Mouse (Mus musculus) megakaryocyte, embryonic 14.5 days (primary cell): ENCODE results near the gene Adamts14. TPM values are rescaled to one million over a fixed set of nuclear protein-coding genes. Genes with fewer than 3 reads are reported as not detected.

Experiments used
- H3K27me3 ChIP-seq: replicated peaks from 2 replicates; pipeline ENCODE3; 2012; ENCODE audit warnings: inconsistent platforms
- H3K36me3 ChIP-seq: replicated peaks from 2 replicates; pipeline ENCODE3; 2012; ENCODE audit warnings: low read length, inconsistent platforms, mixed read lengths
- H3K4me1 ChIP-seq: 2 replicates; pipeline ENCODE4 v1.6.1; 2012; ENCODE audit warnings: inconsistent platforms
- H3K4me3 ChIP-seq: replicated peaks from 2 replicates; pipeline ENCODE3; 2012; ENCODE audit warnings: moderate library complexity, mild to moderate bottlenecking, inconsistent platforms
- H3K9me3 ChIP-seq: 2 replicates; pipeline ENCODE4 v1.6.1; 2012; ENCODE audit warnings: inconsistent platforms
- FLI1 ChIP-seq: IDR thresholded peaks from 2 replicates; pipeline ENCODE4 v1.6.1; 2012; ENCODE audit warnings: low read length, inconsistent platforms, mixed read lengths
- GATA1 ChIP-seq: IDR thresholded peaks from 3 replicates; pipeline ENCODE4 v1.6.1; 2012; ENCODE audit warnings: mixed read lengths, low read length, inconsistent platforms, borderline replicate concordance
- polyA plus RNA-seq: library from polyadenylated mRNA; stranded (reverse); fragments of >175 nt; gene quantifications from 2 replicates; pipeline ENCODE4 v1.2.3, GENCODE M21; 2012; ENCODE audit warnings: low replicate concordance; ENCODE audit not compliant: insufficient read depth

Adamts14 gene
- polyA plus RNA-seq, 1 experiment = 0.12 TPM

DNA sequence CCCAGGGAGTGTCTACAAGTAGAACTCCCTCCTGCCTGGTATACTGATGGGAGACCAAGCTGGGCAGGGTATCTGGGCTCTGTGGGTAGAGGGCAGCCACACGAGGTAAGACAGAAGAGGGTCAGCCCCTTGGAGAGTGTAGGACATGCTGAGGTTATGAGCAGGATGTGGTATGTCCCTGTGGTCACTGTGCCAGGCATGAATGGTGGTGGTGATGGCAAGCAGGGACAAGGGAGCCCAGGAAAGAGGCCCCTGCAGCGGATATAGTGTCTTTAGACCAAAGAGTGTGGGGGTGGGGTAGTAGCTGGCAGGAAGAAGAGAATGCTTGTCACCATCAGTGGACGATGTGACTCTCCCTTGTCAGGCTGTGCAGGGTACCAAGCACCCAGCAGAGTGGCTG, 85.2 kb downstream of the Adamts14 start:
- peak overlapping the region; percentile 80 for H3K4me3 ChIP-seq
- peaks cover 21% of the 10 kb centered on the region for H3K4me1 ChIP-seq
- peaks cover 9% of the 10 kb centered on the region for H3K9me3 ChIP-seq
- no peaks in the 10 kb centered on the region for H3K36me3 ChIP-seq
- TF ChIP-seq GATA1 (no peak), FLI1 (no peak)
- H3K27me3 ChIP-seq = peaks cover 64% of the 10 kb centered on the region

DNA sequence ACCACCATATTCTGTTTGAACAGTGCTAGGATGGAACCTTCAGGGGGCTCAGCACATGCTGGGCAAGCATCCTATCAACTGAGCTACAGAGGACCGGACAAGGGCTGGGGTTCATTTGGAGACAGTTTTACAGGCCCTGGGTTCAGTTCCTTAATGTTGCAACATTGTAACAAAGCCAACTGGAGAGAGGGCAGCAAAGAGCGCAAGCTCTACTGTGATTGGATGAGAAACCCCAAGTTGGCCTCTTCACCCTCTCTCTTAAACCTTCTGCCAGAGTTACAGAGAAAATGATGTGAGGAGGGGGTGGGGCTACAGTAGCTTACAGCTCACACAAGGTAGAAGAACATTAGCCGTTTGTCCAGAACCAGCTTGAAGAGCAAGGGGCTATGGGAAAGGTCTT, 86.2 kb downstream of the Adamts14 start:
- TF ChIP-seq FLI1 (no peak), GATA1 (no peak)
- Histone ChIP-seq H3K27me3 (peaks cover 69% of the 10 kb centered on the region), H3K36me3 (no peaks in the 10 kb centered on the region), H3K4me1 (peaks cover 21% of the 10 kb centered on the region), H3K9me3 (peaks cover 9% of the 10 kb centered on the region), H3K4me3 (no peak overlapping the region)

DNA sequence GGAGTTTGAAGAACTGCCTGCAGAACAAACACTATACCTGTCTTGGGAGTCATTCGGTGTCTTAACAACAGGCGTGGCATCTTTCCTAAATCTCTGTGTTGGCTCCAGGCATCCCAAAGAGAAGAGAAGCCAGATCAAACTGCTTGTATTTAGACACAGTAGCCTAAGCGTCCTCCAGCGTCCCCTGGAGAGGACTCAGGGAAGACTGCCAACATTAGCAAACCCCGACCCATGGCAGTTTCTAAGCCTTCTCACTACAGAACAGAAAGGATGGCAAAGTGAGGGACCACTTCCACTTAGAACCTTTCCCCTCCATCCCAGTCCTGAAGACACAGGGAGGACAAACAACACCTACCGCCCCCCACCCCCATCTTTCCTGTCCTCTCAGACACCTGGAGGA, 93.3 kb downstream of the Adamts14 start:
- Histone ChIP-seq H3K4me1 (peaks cover 4% of the 10 kb centered on the region), H3K36me3 (no peaks in the 10 kb centered on the region), H3K4me3 (no peak overlapping the region), H3K9me3 (no peaks in the 10 kb centered on the region), H3K27me3 (peaks cover 79% of the 10 kb centered on the region)
- TF ChIP-seq GATA1 = no peak
- TF ChIP-seq FLI1 = no peak

DNA sequence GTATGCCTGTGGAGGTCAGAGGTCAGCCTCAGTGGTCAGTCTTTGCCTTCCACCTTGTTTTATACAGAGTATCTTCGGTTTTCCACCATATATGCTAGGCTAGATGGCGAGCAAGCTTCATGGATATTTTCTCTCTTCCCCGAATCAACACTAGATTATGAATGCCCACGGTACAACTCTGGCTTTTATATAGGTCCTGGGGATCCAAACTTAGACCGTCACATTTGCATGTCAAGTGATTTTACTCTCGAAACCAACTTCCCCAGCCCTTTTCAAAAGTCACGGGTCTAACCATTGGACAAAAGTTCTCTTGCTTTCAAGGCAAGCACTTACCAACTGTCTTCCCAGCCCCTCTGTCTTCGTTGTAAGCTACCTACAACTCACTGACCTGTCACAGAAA, 94.6 kb downstream of the Adamts14 start:
- no peak overlapping the region for H3K4me3 ChIP-seq
- H3K36me3 ChIP-seq = no peaks in the 10 kb centered on the region
- H3K9me3 ChIP-seq = no peaks in the 10 kb centered on the region
- TF ChIP-seq FLI1 = no peak
- peaks cover 79% of the 10 kb centered on the region for H3K27me3 ChIP-seq
- H3K4me1 ChIP-seq = peaks cover 4% of the 10 kb centered on the region

DNA sequence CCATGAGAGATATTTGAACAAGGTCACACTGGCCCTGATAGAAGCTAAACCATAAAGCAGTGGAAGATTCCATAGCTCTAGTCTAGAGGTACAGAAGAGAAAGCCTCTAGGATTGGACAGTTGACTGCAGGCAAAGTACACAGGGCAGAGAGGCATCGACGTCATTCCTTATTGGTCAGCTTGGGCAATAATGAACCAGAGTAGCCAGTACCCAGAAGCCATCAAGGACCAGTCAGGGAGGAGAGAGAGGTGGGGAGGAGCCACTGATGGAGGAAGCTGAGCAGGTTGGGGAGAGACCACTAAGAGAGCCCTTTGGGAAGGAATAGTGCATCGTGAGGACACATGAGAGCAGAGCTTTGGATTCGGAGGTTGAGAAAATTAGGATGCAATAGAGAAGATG, 95.5 kb downstream of the Adamts14 start:
- Histone ChIP-seq H3K36me3 (no peaks in the 10 kb centered on the region), H3K9me3 (no peaks in the 10 kb centered on the region), H3K4me1 (peaks cover 4% of the 10 kb centered on the region), H3K4me3 (no peak overlapping the region), H3K27me3 (peaks cover 77% of the 10 kb centered on the region)
- TF ChIP-seq FLI1 (no peak), GATA1 (no peak)

DNA sequence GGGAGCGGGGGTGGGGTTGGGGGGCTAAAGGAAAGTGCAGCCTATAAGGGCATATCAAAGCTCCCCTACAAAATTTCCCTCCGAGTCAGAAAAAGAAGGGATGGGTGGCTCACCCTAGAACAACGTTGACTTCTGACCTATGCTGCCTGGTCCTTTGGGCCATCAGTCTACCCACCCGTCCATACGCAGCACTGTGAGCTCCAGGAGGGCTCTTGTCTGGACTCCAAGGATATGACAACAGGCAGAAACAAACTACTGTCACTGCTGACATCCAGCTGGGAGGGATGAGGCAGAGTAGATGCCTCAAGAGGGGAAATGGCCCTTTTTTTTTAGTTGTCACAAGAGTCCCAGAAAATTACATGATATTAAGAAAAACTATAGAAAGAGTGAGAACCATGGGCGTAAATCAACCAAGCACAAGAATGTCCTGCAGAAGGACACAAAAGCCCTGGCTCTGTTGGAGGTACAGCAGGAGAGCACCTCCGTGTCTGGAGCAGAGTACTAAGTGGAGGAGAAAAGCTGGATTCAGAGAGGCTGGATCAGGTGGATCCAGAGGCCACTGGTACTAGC, 96.9 kb downstream of the Adamts14 start:
- peaks cover 4% of the 10 kb centered on the region for H3K4me1 ChIP-seq
- no peak overlapping the region for H3K4me3 ChIP-seq
- H3K36me3 ChIP-seq = no peaks in the 10 kb centered on the region
- TF ChIP-seq GATA1 (no peak), FLI1 (no peak)
- H3K27me3 ChIP-seq = peaks cover 84% of the 10 kb centered on the region
- H3K9me3 ChIP-seq = no peaks in the 10 kb centered on the region

DNA sequence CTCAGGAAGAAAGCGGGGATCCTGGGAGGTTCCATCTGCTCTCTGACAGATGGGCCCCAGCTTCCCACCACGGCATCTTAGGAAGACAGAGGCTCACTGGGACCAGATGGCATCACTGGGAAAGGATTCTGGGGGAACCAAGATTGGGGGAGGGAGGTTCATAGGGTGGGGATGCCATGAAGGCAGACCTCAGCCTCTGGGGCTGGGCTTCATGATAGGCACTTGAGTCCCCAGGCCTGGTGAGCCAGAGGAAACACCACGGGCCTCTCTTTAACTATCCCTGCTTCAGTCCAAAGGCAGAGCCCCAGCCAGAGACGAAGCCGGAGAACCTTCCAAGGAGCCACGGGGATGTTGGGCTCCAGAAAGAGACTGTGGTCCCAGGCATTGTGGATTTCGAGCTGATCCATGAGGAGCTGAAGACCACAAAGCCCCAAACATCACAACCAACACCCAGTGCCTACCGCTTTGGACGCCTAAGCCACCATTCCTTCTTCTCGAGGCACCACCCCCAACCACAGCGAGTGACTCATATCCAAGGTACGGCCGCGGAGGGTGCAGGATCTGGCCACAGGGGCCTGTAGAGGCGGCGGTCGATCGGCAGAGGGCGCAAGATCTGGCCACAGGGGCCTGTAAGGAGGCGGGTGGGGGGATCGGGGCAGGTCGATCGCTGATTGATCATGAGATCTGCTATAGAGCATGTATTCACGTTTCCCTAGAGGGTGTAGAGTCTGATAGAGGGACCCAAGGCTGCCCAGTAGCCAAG, 97.6 kb downstream of the Adamts14 start:
- no peak for TF ChIP-seq GATA1
- TF ChIP-seq FLI1 = no peak
- no peaks in the 10 kb centered on the region for H3K9me3 ChIP-seq
- H3K36me3 ChIP-seq = no peaks in the 10 kb centered on the region
- no peak overlapping the region for H3K4me3 ChIP-seq
- H3K4me1 ChIP-seq = peaks cover 4% of the 10 kb centered on the region
- H3K27me3 ChIP-seq = peaks cover 82% of the 10 kb centered on the region

DNA sequence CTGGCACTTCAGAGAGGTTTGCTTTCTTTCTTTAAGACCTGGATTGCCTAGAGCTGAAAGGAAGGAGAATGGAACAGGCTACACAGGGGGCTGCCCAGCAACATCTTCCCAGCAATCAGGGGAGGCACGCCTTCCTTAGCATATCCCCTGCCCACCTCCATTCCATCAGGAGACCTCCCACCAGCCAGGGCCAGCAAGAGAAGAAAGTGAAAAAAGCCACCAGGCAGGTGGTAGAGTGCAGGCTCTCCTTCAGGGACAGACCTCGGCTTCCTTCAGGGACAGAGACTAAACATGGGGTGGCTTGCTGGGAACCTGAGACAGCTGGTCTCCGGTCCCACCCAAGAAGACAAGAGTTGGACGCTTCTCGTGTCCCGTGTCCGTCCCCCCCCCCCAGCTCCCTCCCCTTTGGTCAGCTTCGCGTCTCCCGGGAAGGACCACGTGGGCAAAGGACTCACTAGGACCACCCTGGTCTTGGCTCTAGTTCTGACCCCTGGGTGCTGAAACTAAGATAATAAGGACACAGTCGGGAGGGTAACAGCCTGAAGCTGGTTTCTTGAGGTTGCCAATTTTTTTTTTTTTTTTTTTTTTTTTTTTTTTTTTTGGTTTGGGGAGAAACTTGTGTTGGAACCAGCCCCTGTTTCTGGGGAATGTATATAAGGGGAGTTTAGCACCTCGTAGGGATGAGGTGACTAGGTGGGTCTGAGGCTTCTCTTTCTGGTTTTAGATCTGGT, 98.4 kb downstream of the Adamts14 start:
- peaks cover 4% of the 10 kb centered on the region for H3K4me1 ChIP-seq
- no peaks in the 10 kb centered on the region for H3K36me3 ChIP-seq
- H3K9me3 ChIP-seq = no peaks in the 10 kb centered on the region
- TF ChIP-seq FLI1 = no peak
- no peak for TF ChIP-seq GATA1
- H3K27me3 ChIP-seq = peaks cover 78% of the 10 kb centered on the region
- no peak overlapping the region for H3K4me3 ChIP-seq

DNA sequence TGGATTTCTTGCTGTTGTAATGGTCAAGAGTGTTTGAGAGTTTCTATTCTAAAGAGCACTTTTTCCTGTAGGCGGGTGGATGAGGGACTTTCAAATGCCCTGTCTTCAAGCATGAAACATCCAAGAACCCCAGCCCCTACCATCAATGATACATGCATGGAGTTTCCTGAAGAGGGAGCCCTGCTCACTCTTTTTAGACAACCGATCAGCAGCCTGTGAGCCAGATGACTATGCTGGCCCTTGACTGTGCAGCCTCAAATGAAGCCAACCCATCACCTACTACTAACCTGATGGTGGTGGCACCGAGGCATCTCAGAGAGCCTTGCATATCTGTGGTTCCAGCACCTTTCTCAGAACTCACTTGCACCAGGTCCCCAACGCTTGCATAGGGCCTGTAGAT, 100.7 kb downstream of the Adamts14 start:
- H3K4me1 ChIP-seq = peaks cover 4% of the 10 kb centered on the region
- no peaks in the 10 kb centered on the region for H3K9me3 ChIP-seq
- no peak overlapping the region for H3K4me3 ChIP-seq
- TF ChIP-seq GATA1 (no peak), FLI1 (no peak)
- peaks cover 72% of the 10 kb centered on the region for H3K27me3 ChIP-seq
- no peaks in the 10 kb centered on the region for H3K36me3 ChIP-seq

DNA sequence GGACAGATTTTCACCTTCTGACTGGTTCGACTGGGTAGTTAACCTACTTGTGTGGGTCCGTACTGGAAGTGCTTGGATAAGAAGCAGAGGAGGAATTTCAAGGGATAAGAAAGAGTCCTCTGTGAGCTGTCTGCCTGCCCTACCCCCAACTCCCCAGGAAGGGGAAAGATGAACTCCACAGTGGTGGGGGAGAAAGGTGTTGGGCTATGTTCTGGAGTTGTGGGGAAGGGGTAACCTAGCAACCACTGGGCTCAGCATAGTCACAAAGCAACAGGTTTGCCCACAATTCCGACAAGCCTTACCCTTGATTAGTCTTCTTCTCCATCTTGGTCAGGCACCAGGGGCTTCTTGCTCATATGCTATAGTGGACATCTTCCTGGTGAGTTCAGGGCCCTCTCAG, 101.6 kb downstream of the Adamts14 start, which contains the start of gene Tbata:
Tbata (plus strand) TSS at position 301 of the 400 bp plus-strand sequence.
- TF ChIP-seq GATA1 (no peak), FLI1 (no peak)
- H3K4me3 ChIP-seq = no peak within 1 kb of the TSS
- H3K27me3 ChIP-seq = peaks cover 70% of the 10 kb centered on the region
- no peaks in the 10 kb centered on the region for H3K9me3 ChIP-seq
- no peaks in the 10 kb centered on the region for H3K36me3 ChIP-seq
- peaks cover 4% of the 10 kb centered on the region for H3K4me1 ChIP-seq
